24 mouse cellular contexts compared by ENCODE assay signal in the genomic region with DNA sequence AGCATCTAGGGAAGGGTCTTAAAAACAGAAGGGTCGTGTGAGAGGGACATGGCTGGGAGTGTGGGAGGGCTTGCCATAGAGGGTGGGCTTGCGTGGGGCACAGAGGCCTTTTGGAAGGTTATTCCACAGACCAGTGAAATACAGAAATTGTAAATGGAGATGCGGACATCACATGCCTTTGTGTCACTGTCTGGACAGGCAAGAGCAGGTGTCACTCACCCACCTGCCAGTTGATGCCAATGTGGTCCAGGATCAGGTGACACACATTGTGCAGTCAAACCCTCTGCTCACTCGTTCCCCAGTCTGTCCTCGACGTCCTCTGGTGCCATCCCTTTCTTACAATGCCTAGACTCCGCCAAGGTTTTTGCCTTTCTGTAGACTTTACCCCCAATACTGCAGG. TPM values are rescaled to one million over a fixed set of nuclear protein-coding genes. Genes with fewer than 3 reads are reported as not detected.
A peak's percentile ranks its signal among the peaks of the same experiment; 100 is the strongest.
DNase-seq lines count a peak whose midpoint lies in the region; ATAC-seq lines count a peak whose summit lies in the region.
"Had no signal": no experiment of that assay in that cellular context is flagged by ENCODE, and none has a peak within 500 bp of the region (broad histone marks: within the 10 kb centered on the region; RNA-seq: fewer than 3 reads in every experiment).

No protein-coding gene starts in this region.

- H3K9ac ChIP-seq in forebrain, embryonic 11.5 days (ENCODE audit: low read length) = no peak overlapping the region
- H3K9ac ChIP-seq in forebrain, embryonic 12.5 days = no peak overlapping the region
- H3K9ac ChIP-seq in liver, embryonic 12.5 days = no peak overlapping the region
- H3K9ac ChIP-seq: embryonic facial prominence, embryonic 12.5 days; forebrain, embryonic 13.5 days; forebrain, embryonic 15.5 days; forebrain, postnatal 0 days had no signal

- 85% methylated on average over 7 of the region's 7 CpGs for WGBS in forebrain, embryonic 11.5 days
- 83% methylated on average over 7 of the region's 7 CpGs for WGBS in forebrain, embryonic 12.5 days
- 73% methylated on average over 7 of the region's 7 CpGs for WGBS in liver, embryonic 12.5 days (ENCODE audit: insufficient replicate concordance)

- H3K4me3 ChIP-seq in forebrain, embryonic 11.5 days (ENCODE audit: low read depth, low read length) = no peak overlapping the region
- H3K4me3 ChIP-seq in forebrain, embryonic 12.5 days (replicated peaks) = no peak overlapping the region
- no peak overlapping the region for H3K4me3 ChIP-seq in liver, embryonic 12.5 days
- H3K4me3 ChIP-seq in megakaryocyte, embryonic 14.5 days (replicated peaks) = peak overlapping the region; percentile 26
- H3K4me3 ChIP-seq: embryonic facial prominence, embryonic 10.5 days; embryonic facial prominence, embryonic 12.5 days; forebrain, embryonic 13.5 days; forebrain, embryonic 15.5 days had no signal

- H3K4me1 ChIP-seq in forebrain, embryonic 11.5 days (replicated peaks; ENCODE audit: control insufficient read depth, insufficient read depth, low read length) = no peaks in the 10 kb centered on the region
- no peaks in the 10 kb centered on the region for H3K4me1 ChIP-seq in forebrain, embryonic 12.5 days
- peaks cover 47% of the 10 kb centered on the region for H3K4me1 ChIP-seq in liver, embryonic 12.5 days
- no peaks in the 10 kb centered on the region; the same call in 1 of the 2 replicates for H3K4me1 ChIP-seq in megakaryocyte, embryonic 14.5 days
- H3K4me1 ChIP-seq: embryonic facial prominence, embryonic 12.5 days; forebrain, embryonic 13.5 days; forebrain, embryonic 15.5 days had no signal

- DNase-seq in forebrain, embryonic 11.5 days (ENCODE audit: low spot score) = peak; percentile 19
- no peak for DNase-seq in liver
- DNase-seq: adrenal gland, adult 2 months; adrenal gland, postnatal 10 days; adrenal gland, postnatal 25 days; B cell, adult 2 months; cerebellum, adult 11-12 months; cerebellum, adult 2 months; cerebellum, adult 9-10 months; cerebellum, postnatal 10 days; cerebellum, postnatal 25 days; forebrain, postnatal 0 days had no signal

- no peaks in the 10 kb centered on the region for H3K9me3 ChIP-seq in forebrain, embryonic 11.5 days (ENCODE audit: control insufficient read depth, low read length)
- no peaks in the 10 kb centered on the region for H3K9me3 ChIP-seq in forebrain, embryonic 12.5 days
- H3K9me3 ChIP-seq in liver, embryonic 12.5 days (replicated peaks) = no peaks in the 10 kb centered on the region
- H3K9me3 ChIP-seq in megakaryocyte, embryonic 14.5 days = peaks cover 3% of the 10 kb centered on the region; the same call in 1 of the 2 replicates
- H3K9me3 ChIP-seq: embryonic facial prominence, embryonic 10.5 days; embryonic facial prominence, embryonic 12.5 days; forebrain, embryonic 13.5 days; forebrain, embryonic 15.5 days had no signal

- H3K27ac ChIP-seq in forebrain, embryonic 11.5 days (ENCODE audit: low read depth, low read length) = no peak overlapping the region
- H3K27ac ChIP-seq in forebrain, embryonic 12.5 days = no peak overlapping the region
- H3K27ac ChIP-seq in liver, embryonic 12.5 days = 0 out of 2 replicates have a peak overlapping the region, but pooled peaks have one; percentile 17
- H3K27ac ChIP-seq: embryonic facial prominence, embryonic 10.5 days; embryonic facial prominence, embryonic 12.5 days; forebrain, embryonic 13.5 days; forebrain, embryonic 15.5 days had no signal

- no peaks in the 10 kb centered on the region for H3K36me3 ChIP-seq in forebrain, embryonic 11.5 days (ENCODE audit: control insufficient read depth, insufficient read depth, low read length)
- no peaks in the 10 kb centered on the region for H3K36me3 ChIP-seq in forebrain, embryonic 12.5 days (replicated peaks)
- no peaks in the 10 kb centered on the region for H3K36me3 ChIP-seq in liver, embryonic 12.5 days
- H3K36me3 ChIP-seq in megakaryocyte, embryonic 14.5 days (replicated peaks; ENCODE audit: low read length) = no peaks in the 10 kb centered on the region
- H3K36me3 ChIP-seq: embryonic facial prominence, embryonic 10.5 days; embryonic facial prominence, embryonic 12.5 days; forebrain, embryonic 15.5 days had no signal

- no peaks in the 10 kb centered on the region for H3K27me3 ChIP-seq in forebrain, embryonic 11.5 days (ENCODE audit: control insufficient read depth, insufficient read depth, low read length)
- H3K27me3 ChIP-seq in forebrain, embryonic 12.5 days = no peaks in the 10 kb centered on the region
- H3K27me3 ChIP-seq in liver, embryonic 12.5 days (replicated peaks) = 0 out of 2 replicates have a peak, but pooled peaks cover 4% of the 10 kb centered on the region
- peaks cover 17% of the 10 kb centered on the region for H3K27me3 ChIP-seq in megakaryocyte, embryonic 14.5 days (replicated peaks)
- H3K27me3 ChIP-seq: embryonic facial prominence, embryonic 12.5 days; forebrain, embryonic 13.5 days; forebrain, embryonic 15.5 days had no signal

- no peak for ATAC-seq in forebrain, embryonic 11.5 days (replicated peaks; ENCODE audit: low FRiP score)
- no peak for ATAC-seq in forebrain, embryonic 12.5 days (ENCODE audit: low FRiP score)
- ATAC-seq in liver, embryonic 12.5 days = no peak
- ATAC-seq in megakaryocyte, adult 5-6 weeks (ENCODE audit: poor library complexity, severe bottlenecking) = no peak
- ATAC-seq in cerebellum, adult (ENCODE audit: insufficient number of reproducible peaks, low FRiP score, low TSS enrichment) = no peak
- ATAC-seq: forebrain, embryonic 13.5 days; forebrain, embryonic 15.5 days; forebrain, postnatal 0 days had no signal

- no peak overlapping the region for H3K4me2 ChIP-seq in forebrain, embryonic 11.5 days (ENCODE audit: low read depth, low read length, severe bottlenecking)
- H3K4me2 ChIP-seq in forebrain, embryonic 12.5 days = no peak overlapping the region
- H3K4me2 ChIP-seq in liver, embryonic 12.5 days = no peak overlapping the region
- H3K4me2 ChIP-seq: embryonic facial prominence, embryonic 12.5 days; forebrain, embryonic 13.5 days; forebrain, embryonic 15.5 days had no signal

RNA-seq across cellular contexts. Expression of gene Fcnb, which starts 37.6 kb away (rescaled TPM):
- polyA plus RNA-seq in forebrain, embryonic 11.5 days (2014; fragmentation: Nextera tagmentation; extraction: Ambion mirVana) = 0.41 TPM in 1 of 2 replicates, not detected in the other
- 0.29 TPM in 1 of 2 replicates, not detected in the other for polyA plus RNA-seq in forebrain, embryonic 12.5 days (2016; fragmentation: Nextera tagmentation; extraction: Ambion mirVana)
- polyA plus RNA-seq in liver, embryonic 12.5 days (2016; fragmentation: Nextera tagmentation; extraction: Ambion mirVana) = 6.0 and 8.5 TPM in 2 replicates
- polyA plus RNA-seq in megakaryocyte, embryonic 14.5 days (2012; ENCODE audit: insufficient read depth, low replicate concordance) = 1.1 TPM in 1 of 2 replicates, not detected in the other
- total RNA-seq in megakaryocyte, adult 5-6 weeks (2015) = 121 and 124 TPM in 2 replicates
- 79.0 and 92.1 TPM in 2 replicates for total RNA-seq in megakaryocyte, adult 5-6 weeks (2017)
- total RNA-seq: adrenal gland, adult 2 months; adrenal gland, postnatal 25 days; ES-E14; forebrain, postnatal 0 days; MEL had no signal
- polyA plus RNA-seq: adrenal gland, adult 2 months; cerebellum, adult 2 months; cortical plate, adult 2 months; embryonic facial prominence, embryonic 10.5 days; embryonic facial prominence, embryonic 12.5 days; forebrain, embryonic 13.5 days; forebrain, postnatal 0 days had no signal
